Mouse (Mus musculus) heart, embryonic 13.5 days (tissue): ENCODE data around the gene Rhot2. TPM values are rescaled to one million over a fixed set of nuclear protein-coding genes. Genes with fewer than 3 reads are reported as not detected.

Experiments
- ATAC-seq: fragments of 200-750 bp; cut with Nextera tagmentation; 2 replicates; pipeline ENCODE4 v1.8.0; 2017; ENCODE audit warnings: moderate TSS enrichment; ENCODE audit not compliant: insufficient number of reproducible peaks, low FRiP score, low TSS enrichment; ENCODE audit errors: extremely low read depth
- H3K27ac ChIP-seq: fragments of 300-500 bp; sonication (generic); replicated peaks from 2 replicates; pipeline ENCODE4 v1.5.1; 2015; ENCODE audit warnings: moderate library complexity, mild to moderate bottlenecking, inconsistent platforms
- H3K27me3 ChIP-seq: fragments of 300-500 bp; sonication (generic); replicated peaks from 2 replicates; pipeline ENCODE4 v1.6.1; 2015; ENCODE audit warnings: mild to moderate bottlenecking, inconsistent platforms
- H3K36me3 ChIP-seq: fragments of 300-500 bp; sonication (generic); 2 replicates; pipeline ENCODE4 v1.6.1; 2015; ENCODE audit warnings: mild to moderate bottlenecking, inconsistent platforms
- H3K4me1 ChIP-seq: fragments of 300-500 bp; sonication (generic); 2 replicates; pipeline ENCODE4 v1.6.1; 2015; ENCODE audit warnings: inconsistent platforms
- H3K4me2 ChIP-seq: fragments of 300-500 bp; sonication (generic); 2 replicates; pipeline ENCODE4 v1.6.1; 2015; ENCODE audit warnings: inconsistent platforms, mild to moderate bottlenecking, moderate library complexity
- H3K4me3 ChIP-seq: fragments of 300-500 bp; sonication (generic); 2 replicates; pipeline ENCODE4 v1.5.1; 2015; ENCODE audit warnings: moderate library complexity, mild to moderate bottlenecking, inconsistent platforms
- H3K9ac ChIP-seq: fragments of 300-500 bp; sonication (generic); 2 replicates; pipeline ENCODE4 v1.6.1; 2015; ENCODE audit warnings: inconsistent platforms, mild to moderate bottlenecking, moderate library complexity
- H3K9me3 ChIP-seq: fragments of 300-500 bp; sonication (generic); 2 replicates; pipeline ENCODE4 v1.6.1; 2016; ENCODE audit warnings: inconsistent platforms
- WGBS: fragments of 180-500 bp; shearing (Covaris S2); methylation state at CpG from one replicate; pipeline ENCODE4 v1.1.7; 2015; ENCODE audit warnings: mixed read lengths; 5-methylcytosine and 5-hydroxymethylcytosine counted together
- polyA plus RNA-seq: library from polyadenylated mRNA; unstranded; fragments of >200 nt; fragmentation: Nextera tagmentation; extraction: Ambion mirVana; gene quantifications from 2 replicates; pipeline ENCODE4 v1.2.1, GENCODE M21; 2015

Gene Rhot2
- polyA plus RNA-seq, 1 experiment from 2014 or later = 18.3 TPM

GRCm38 (mm10) chr17:25825984-25826570, 18.6 kb downstream of the Rhot2 start:
- 93% methylated on average over 27 of the region's 27 CpGs for WGBS
- Histone ChIP-seq H3K27me3 (peaks cover 18% of the 10 kb centered on the region), H3K9ac (no peak overlapping the region), H3K27ac (no peak overlapping the region), H3K36me3 (peaks cover 47% of the 10 kb centered on the region), H3K4me3 (no peak overlapping the region), H3K9me3 (no peaks in the 10 kb centered on the region), H3K4me2 (no peak overlapping the region), H3K4me1 (peaks cover 48% of the 10 kb centered on the region)
- ATAC-seq = no peak

GRCm38 (mm10) chr17:25825311-25825710, 19.3 kb downstream of the Rhot2 start:
- Histone ChIP-seq H3K4me2 (0 out of 2 replicates have a peak overlapping the region, but pooled peaks have one; percentile 95), H3K27me3 (peaks cover 26% of the 10 kb centered on the region), H3K4me1 (peaks cover 40% of the 10 kb centered on the region)

GRCm38 (mm10) chr17:25824362-25825142, 20.1 kb downstream of the Rhot2 start:
- Histone ChIP-seq H3K9ac (peak overlapping the region; percentile 85), H3K9me3 (no peaks in the 10 kb centered on the region), H3K4me3 (peak overlapping the region; percentile 69), H3K36me3 (peaks cover 32% of the 10 kb centered on the region), H3K27me3 (peaks cover 34% of the 10 kb centered on the region), H3K4me2 (peak overlapping the region; percentile 95), H3K27ac (no peak overlapping the region), H3K4me1 (peaks cover 33% of the 10 kb centered on the region)
- WGBS = 66% methylated on average over 16 of the region's 17 CpGs
- no peak for ATAC-seq

More at GRCm38 (mm10) chr17:25825311-25825710, 19.3 kb downstream of the Rhot2 start:
- peaks cover 39% of the 10 kb centered on the region for H3K36me3 ChIP-seq
- ATAC-seq = no peak
- whole genome bisulfite sequencing = 84% methylated on average over 6 of the region's 6 CpGs
- H3K9me3 ChIP-seq = no peaks in the 10 kb centered on the region
- no peak overlapping the region for H3K9ac ChIP-seq
- H3K27ac ChIP-seq = no peak overlapping the region
- H3K4me3 ChIP-seq = no peak overlapping the region

- ATAC-seq = no peak
- Histone ChIP-seq H3K9me3 (no peaks in the 10 kb centered on the region), H3K27ac (peak within 1 kb of the TSS; percentile 33; the same call in 1 of the 2 replicates), H3K36me3 (peaks cover 32% of the 10 kb centered on the region), H3K4me3 (peak within 1 kb of the TSS; percentile 69), H3K9ac (peak within 1 kb of the TSS; percentile 85), H3K4me2 (peak within 1 kb of the TSS; percentile 95), H3K27me3 (peaks cover 45% of the 10 kb centered on the region), H3K4me1 (peaks cover 25% of the 10 kb centered on the region)
- WGBS = under 1% methylated on average over 18 of the region's 18 CpGs
Measured at GRCm38 (mm10) chr17:25823452-25823851, 21.2 kb downstream of the Rhot2 start, which contains the start of gene Wdr24. Gene Wdr24, plus strand, starts transcription at chr17:25823627.

GRCm38 (mm10) chr17:25818851-25819780, 25.5 kb downstream of the Rhot2 start:
- Histone ChIP-seq H3K27ac (no peak overlapping the region), H3K9me3 (no peaks in the 10 kb centered on the region), H3K4me3 (peak overlapping the region; percentile 20), H3K4me1 (peaks cover 7% of the 10 kb centered on the region), H3K4me2 (peak overlapping the region; percentile 28; the same call in 1 of the 2 replicates), H3K9ac (no peak overlapping the region; the same call in 1 of the 2 replicates), H3K36me3 (no peaks in the 10 kb centered on the region), H3K27me3 (peaks cover 88% of the 10 kb centered on the region)
- no peak for ATAC-seq
- 6% methylated on average over 46 of the region's 46 CpGs for WGBS

GRCm38 (mm10) chr17:25817662-25818061, 27.0 kb downstream of the Rhot2 start:
- Histone ChIP-seq H3K4me2 (no peak overlapping the region), H3K36me3 (no peaks in the 10 kb centered on the region), H3K9me3 (no peaks in the 10 kb centered on the region), H3K27ac (no peak overlapping the region), H3K4me1 (peaks cover 5% of the 10 kb centered on the region), H3K9ac (no peak overlapping the region), H3K27me3 (peaks cover 98% of the 10 kb centered on the region), H3K4me3 (no peak overlapping the region)
- WGBS = 62% methylated on average over 11 of the region's 11 CpGs
- no peak for ATAC-seq

- no peak overlapping the region for H3K4me2 ChIP-seq
- peaks cover 98% of the 10 kb centered on the region for H3K27me3 ChIP-seq
- no peak overlapping the region for H3K4me3 ChIP-seq
- H3K36me3 ChIP-seq = no peaks in the 10 kb centered on the region
- no peak overlapping the region for H3K9ac ChIP-seq
- no peak for ATAC-seq
- H3K9me3 ChIP-seq = no peaks in the 10 kb centered on the region
- peaks cover 18% of the 10 kb centered on the region for H3K4me1 ChIP-seq
- under 1% methylated on average over 20 of the region's 20 CpGs for WGBS
- H3K27ac ChIP-seq = no peak overlapping the region
Measured at GRCm38 (mm10) chr17:25813471-25813870, 31.2 kb downstream of the Rhot2 start.

GRCm38 (mm10) chr17:25810890-25811289, 33.8 kb downstream of the Rhot2 start:
- H3K36me3 ChIP-seq = no peaks in the 10 kb centered on the region
- no peak for ATAC-seq
- peaks cover 20% of the 10 kb centered on the region for H3K4me1 ChIP-seq
- WGBS = 55% methylated on average over 4 of the region's 4 CpGs
- no peak overlapping the region for H3K4me3 ChIP-seq
- no peaks in the 10 kb centered on the region for H3K9me3 ChIP-seq
- H3K4me2 ChIP-seq = no peak overlapping the region
- H3K27me3 ChIP-seq = peaks cover 86% of the 10 kb centered on the region
- H3K9ac ChIP-seq = no peak overlapping the region
- no peak overlapping the region for H3K27ac ChIP-seq

GRCm38 (mm10) chr17:25809606-25810340, 34.9 kb downstream of the Rhot2 start:
- Histone ChIP-seq H3K4me2 (peak overlapping the region; percentile 99), H3K9ac (peak overlapping the region; percentile 72), H3K36me3 (no peaks in the 10 kb centered on the region), H3K4me1 (peaks cover 20% of the 10 kb centered on the region), H3K9me3 (no peaks in the 10 kb centered on the region), H3K4me3 (peak overlapping the region; percentile 72), H3K27me3 (peaks cover 79% of the 10 kb centered on the region), H3K27ac (no peak overlapping the region)
- ATAC-seq = no peak
- 14% methylated on average over 24 of the region's 25 CpGs for WGBS

- under 1% methylated on average over 88 of the region's 100 CpGs for WGBS
- H3K4me2 ChIP-seq = peak within 1 kb of the TSS; percentile 99
- peak; percentile 61; the same call in 1 of the 2 replicates for ATAC-seq
- peak within 1 kb of the TSS; percentile 72 for H3K4me3 ChIP-seq
- H3K9me3 ChIP-seq = no peaks in the 10 kb centered on the region
- H3K9ac ChIP-seq = peak within 1 kb of the TSS; percentile 72
- H3K4me1 ChIP-seq = peaks cover 20% of the 10 kb centered on the region
- H3K27ac ChIP-seq = no peak within 1 kb of the TSS
- H3K27me3 ChIP-seq = peaks cover 72% of the 10 kb centered on the region
- no peaks in the 10 kb centered on the region for H3K36me3 ChIP-seq
Measured at GRCm38 (mm10) chr17:25808789-25809605, 35.7 kb downstream of the Rhot2 start, which contains the start of gene Fbxl16. Gene Fbxl16, plus strand, starts transcription at chr17:25809085.
